Mouse (Mus musculus): ENCODE data around the gene Polr2f.
A peak's percentile ranks its signal among the peaks of the same experiment; 100 is the strongest.

Gene Polr2f

GRCm38 (mm10) chr15:79152709-79153108 is 11.9 kb downstream of the Polr2f start:
- no peak for DNase-seq (ENCODE audit: extremely low spot score, low spot score)

- DNase-seq (ENCODE audit: extremely low spot score, low spot score) = no peak
Measured at GRCm38 (mm10) chr15:79155572-79155971, 14.8 kb downstream of the Polr2f start.

- no peak for DNase-seq (ENCODE audit: extremely low spot score, low spot score)
Measured at GRCm38 (mm10) chr15:79162301-79162700, 21.5 kb downstream of the Polr2f start.

- peak; percentile 42 for DNase-seq (ENCODE audit: extremely low spot score, low spot score)
Measured at GRCm38 (mm10) chr15:79162822-79163221, 22.0 kb downstream of the Polr2f start.

GRCm38 (mm10) chr15:79164251-79164650 is 23.4 kb downstream of the Polr2f start:
- DNase-seq (ENCODE audit: extremely low spot score, low spot score) = no peak

GRCm38 (mm10) chr15:79165140-79165539 is 24.3 kb downstream of the Polr2f start, which contains the start of gene Sox10:
TSS of gene Sox10 (minus strand) at chr15:79165240.
- DNase-seq (ENCODE audit: extremely low spot score, low spot score) = no peak

- DNase-seq (ENCODE audit: extremely low spot score, low spot score) = no peak
Measured at GRCm38 (mm10) chr15:79166712-79167111, 25.9 kb downstream of the Polr2f start.

- DNase-seq (ENCODE audit: extremely low spot score, low spot score) = no peak
Measured at GRCm38 (mm10) chr15:79176905-79177304, 36.1 kb downstream of the Polr2f start.

- DNase-seq (ENCODE audit: extremely low spot score, low spot score) = no peak
Measured at GRCm38 (mm10) chr15:79185213-79185612, 44.4 kb downstream of the Polr2f start.

GRCm38 (mm10) chr15:79187819-79188218 is 47.0 kb downstream of the Polr2f start:
- no peak for DNase-seq (ENCODE audit: extremely low spot score, low spot score)

GRCm38 (mm10) chr15:79191426-79191825 is 50.6 kb downstream of the Polr2f start:
- no peak for DNase-seq (ENCODE audit: extremely low spot score, low spot score)

- no peak for DNase-seq (ENCODE audit: extremely low spot score, low spot score)
Measured at GRCm38 (mm10) chr15:79192450-79192849, 51.6 kb downstream of the Polr2f start.

GRCm38 (mm10) chr15:79192885-79193845 is 52.4 kb downstream of the Polr2f start:
- DNase-seq (ENCODE audit: extremely low spot score, low spot score) = peak; percentile 61

GRCm38 (mm10) chr15:79194048-79194447 is 53.2 kb downstream of the Polr2f start:
- DNase-seq (ENCODE audit: extremely low spot score, low spot score) = no peak

GRCm38 (mm10) chr15:79194946-79195345 is 54.1 kb downstream of the Polr2f start:
- DNase-seq (ENCODE audit: extremely low spot score, low spot score) = no peak

GRCm38 (mm10) chr15:79195492-79195891 is 54.7 kb downstream of the Polr2f start:
- no peak for DNase-seq (ENCODE audit: extremely low spot score, low spot score)

- DNase-seq (ENCODE audit: extremely low spot score, low spot score) = no peak
Measured at GRCm38 (mm10) chr15:79199390-79199976, 58.7 kb downstream of the Polr2f start.
